Mouse (Mus musculus): ENCODE data around the gene Pou6f2. TPM values are rescaled to one million over a fixed set of nuclear protein-coding genes. Genes with fewer than 3 reads are reported as not detected.

Pou6f2 gene
- polyA plus RNA-seq (2012; ENCODE audit: insufficient read depth, insufficient read length, missing spikeins), result not detected in 2 replicates

- Histone ChIP-seq H3K4me1 (ENCODE audit: control insufficient read depth, insufficient read depth, insufficient read length, low read length) (no peaks in the 10 kb centered on the region), H3K27ac (replicated peaks; ENCODE audit: low read depth, low read length) (no peak within 1 kb of the TSS), H3K4me3 (ENCODE audit: insufficient read depth, low read depth, low read length) (no peak within 1 kb of the TSS)
Measured at GRCm38 (mm10) chr13:18397586-18397985, at the start of gene Pou6f2. Gene Pou6f2 (minus strand): TSS chr13:18397686.

- Histone ChIP-seq H3K4me3 (ENCODE audit: insufficient read depth, low read depth, low read length) (no peak overlapping the region), H3K27ac (replicated peaks; ENCODE audit: low read depth, low read length) (no peak overlapping the region), H3K4me1 (ENCODE audit: control insufficient read depth, insufficient read depth, insufficient read length, low read length) (no peaks in the 10 kb centered on the region)
Measured at GRCm38 (mm10) chr13:18439858-18440257, 42.4 kb upstream of the Pou6f2 start.

GRCm38 (mm10) chr13:18387673-18388072, 9.8 kb downstream of the Pou6f2 start:
- no peak overlapping the region for H3K27ac ChIP-seq (replicated peaks; ENCODE audit: low read depth, low read length)
- H3K4me1 ChIP-seq (ENCODE audit: control insufficient read depth, insufficient read depth, insufficient read length, low read length), result no peaks in the 10 kb centered on the region
- no peak overlapping the region for H3K4me3 ChIP-seq (ENCODE audit: insufficient read depth, low read depth, low read length)

GRCm38 (mm10) chr13:18363373-18363772, 34.1 kb downstream of the Pou6f2 start:
- no peak overlapping the region for H3K27ac ChIP-seq (replicated peaks; ENCODE audit: low read depth, low read length)
- no peaks in the 10 kb centered on the region for H3K4me1 ChIP-seq (ENCODE audit: control insufficient read depth, insufficient read depth, insufficient read length, low read length)
- H3K4me3 ChIP-seq (ENCODE audit: insufficient read depth, low read depth, low read length), result no peak overlapping the region

DNA sequence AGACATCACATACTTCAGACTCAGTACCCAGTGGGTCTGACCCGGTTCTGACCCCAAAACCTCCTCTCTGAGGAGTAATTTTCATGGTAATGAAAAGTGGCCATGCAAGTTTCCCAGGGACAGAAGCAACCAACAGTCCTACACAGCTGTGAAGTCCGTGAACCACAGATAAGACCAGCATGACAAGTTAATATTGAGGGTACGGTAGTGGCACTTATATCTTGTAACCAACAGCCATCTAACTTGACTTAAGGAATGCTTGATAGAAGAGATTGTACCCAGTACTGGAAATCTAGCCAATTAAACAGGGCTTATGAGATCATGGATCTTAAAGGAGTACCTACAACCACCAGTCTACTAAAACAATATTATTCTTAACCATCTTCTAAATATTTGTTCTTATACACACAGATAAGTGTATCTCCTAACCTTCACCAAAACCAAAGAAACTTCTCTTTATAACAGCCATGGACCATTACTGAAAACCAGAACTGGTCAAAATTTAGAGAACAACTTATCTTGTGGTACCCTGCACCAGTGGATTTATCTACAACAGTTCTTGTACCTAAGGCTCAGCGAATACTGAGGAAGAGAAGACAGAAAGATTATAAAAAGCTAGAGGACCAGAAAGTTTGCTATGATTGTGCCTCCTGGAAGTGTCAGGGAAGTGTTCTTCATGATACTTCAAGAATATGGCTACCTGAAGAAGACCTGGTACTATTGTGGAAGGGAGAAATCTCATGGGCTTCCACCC, 52.7 kb downstream of the Pou6f2 start:
- no peak overlapping the region for H3K4me3 ChIP-seq (ENCODE audit: insufficient read depth, low read depth, low read length)
- H3K4me1 ChIP-seq (ENCODE audit: control insufficient read depth, insufficient read depth, insufficient read length, low read length), result no peaks in the 10 kb centered on the region
- no peak overlapping the region for H3K27ac ChIP-seq (replicated peaks; ENCODE audit: low read depth, low read length)

GRCm38 (mm10) chr13:18338910-18339501, 58.5 kb downstream of the Pou6f2 start:
- H3K4me3 ChIP-seq (ENCODE audit: insufficient read depth, low read depth, low read length), result no peak overlapping the region
- no peaks in the 10 kb centered on the region for H3K4me1 ChIP-seq (ENCODE audit: control insufficient read depth, insufficient read depth, insufficient read length, low read length)
- H3K27ac ChIP-seq (replicated peaks; ENCODE audit: low read depth, low read length), result no peak overlapping the region

- no peaks in the 10 kb centered on the region for H3K4me1 ChIP-seq (ENCODE audit: control insufficient read depth, insufficient read depth, insufficient read length, low read length)
- H3K4me3 ChIP-seq (ENCODE audit: insufficient read depth, low read depth, low read length), result no peak overlapping the region
- H3K27ac ChIP-seq (replicated peaks; ENCODE audit: low read depth, low read length), result no peak overlapping the region
Measured at GRCm38 (mm10) chr13:18338022-18338421, 59.5 kb downstream of the Pou6f2 start.

GRCm38 (mm10) chr13:18334035-18334434, 63.5 kb downstream of the Pou6f2 start:
- H3K4me1 ChIP-seq (ENCODE audit: control insufficient read depth, insufficient read depth, insufficient read length, low read length), result no peaks in the 10 kb centered on the region
- H3K4me3 ChIP-seq (ENCODE audit: insufficient read depth, low read depth, low read length), result no peak overlapping the region
- no peak overlapping the region for H3K27ac ChIP-seq (replicated peaks; ENCODE audit: low read depth, low read length)

- Histone ChIP-seq H3K27ac (replicated peaks; ENCODE audit: low read depth, low read length) (no peak overlapping the region), H3K4me3 (ENCODE audit: insufficient read depth, low read depth, low read length) (no peak overlapping the region), H3K4me1 (ENCODE audit: control insufficient read depth, insufficient read depth, insufficient read length, low read length) (no peaks in the 10 kb centered on the region)
Measured at GRCm38 (mm10) chr13:18332596-18332995, 64.9 kb downstream of the Pou6f2 start.

- Histone ChIP-seq H3K27ac (replicated peaks; ENCODE audit: low read depth, low read length) (no peak overlapping the region), H3K4me1 (ENCODE audit: control insufficient read depth, insufficient read depth, insufficient read length, low read length) (no peaks in the 10 kb centered on the region), H3K4me3 (ENCODE audit: insufficient read depth, low read depth, low read length) (no peak overlapping the region)
Measured at GRCm38 (mm10) chr13:18323980-18324678, 73.4 kb downstream of the Pou6f2 start.

DNA sequence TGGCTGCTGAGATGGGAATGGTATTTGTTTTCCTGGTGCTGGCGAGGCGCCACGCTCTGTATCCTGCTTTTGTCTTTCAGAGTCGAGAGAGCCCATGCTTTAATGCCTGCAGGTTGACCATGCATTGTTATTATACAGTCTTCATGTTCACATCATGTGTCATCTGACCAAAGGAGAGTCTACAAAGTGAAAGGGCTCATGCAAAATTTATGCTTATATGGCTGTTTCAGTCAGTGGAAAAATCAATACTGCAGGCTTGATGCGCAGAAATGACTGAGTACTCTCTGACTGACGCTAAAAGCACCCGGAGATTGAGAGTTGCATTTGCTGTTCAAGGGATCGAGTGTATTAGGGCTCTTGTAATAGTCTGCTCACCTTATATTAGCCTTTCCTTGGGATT, 74.1 kb downstream of the Pou6f2 start:
- Histone ChIP-seq H3K4me3 (ENCODE audit: insufficient read depth, low read depth, low read length) (no peak overlapping the region), H3K27ac (replicated peaks; ENCODE audit: low read depth, low read length) (no peak overlapping the region), H3K4me1 (ENCODE audit: control insufficient read depth, insufficient read depth, insufficient read length, low read length) (no peaks in the 10 kb centered on the region)

DNA sequence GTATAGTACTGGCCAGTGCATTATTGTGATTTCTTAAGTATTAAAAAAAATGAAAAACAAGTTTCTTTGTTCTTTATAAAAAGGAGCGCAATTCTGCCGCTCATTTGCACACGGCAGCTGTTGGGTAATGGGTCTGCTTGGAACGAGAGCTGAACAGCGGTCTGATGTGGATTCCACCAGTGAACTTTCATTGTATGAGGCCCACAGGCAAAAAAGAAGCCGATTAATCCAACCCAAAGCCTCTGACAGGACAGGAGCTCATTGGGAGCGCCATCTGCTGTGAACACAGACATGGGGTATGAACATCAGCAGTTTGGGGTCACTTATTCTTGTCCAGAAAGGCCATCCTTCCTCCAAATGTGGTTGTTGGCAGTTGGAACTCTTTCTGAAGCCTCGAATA, 84.9 kb downstream of the Pou6f2 start:
- Histone ChIP-seq H3K4me3 (ENCODE audit: insufficient read depth, low read depth, low read length) (no peak overlapping the region), H3K27ac (replicated peaks; ENCODE audit: low read depth, low read length) (no peak overlapping the region), H3K4me1 (ENCODE audit: control insufficient read depth, insufficient read depth, insufficient read length, low read length) (no peaks in the 10 kb centered on the region)

GRCm38 (mm10) chr13:18309024-18309423, 88.5 kb downstream of the Pou6f2 start:
- no peaks in the 10 kb centered on the region for H3K4me1 ChIP-seq (ENCODE audit: control insufficient read depth, insufficient read depth, insufficient read length, low read length)
- H3K27ac ChIP-seq (replicated peaks; ENCODE audit: low read depth, low read length), result no peak overlapping the region
- H3K4me3 ChIP-seq (ENCODE audit: insufficient read depth, low read depth, low read length), result no peak overlapping the region

- Histone ChIP-seq H3K27ac (replicated peaks; ENCODE audit: low read depth, low read length) (no peak overlapping the region), H3K4me3 (ENCODE audit: insufficient read depth, low read depth, low read length) (no peak overlapping the region), H3K4me1 (ENCODE audit: control insufficient read depth, insufficient read depth, insufficient read length, low read length) (no peaks in the 10 kb centered on the region)
Measured at GRCm38 (mm10) chr13:18306506-18307145, 90.9 kb downstream of the Pou6f2 start.

DNA sequence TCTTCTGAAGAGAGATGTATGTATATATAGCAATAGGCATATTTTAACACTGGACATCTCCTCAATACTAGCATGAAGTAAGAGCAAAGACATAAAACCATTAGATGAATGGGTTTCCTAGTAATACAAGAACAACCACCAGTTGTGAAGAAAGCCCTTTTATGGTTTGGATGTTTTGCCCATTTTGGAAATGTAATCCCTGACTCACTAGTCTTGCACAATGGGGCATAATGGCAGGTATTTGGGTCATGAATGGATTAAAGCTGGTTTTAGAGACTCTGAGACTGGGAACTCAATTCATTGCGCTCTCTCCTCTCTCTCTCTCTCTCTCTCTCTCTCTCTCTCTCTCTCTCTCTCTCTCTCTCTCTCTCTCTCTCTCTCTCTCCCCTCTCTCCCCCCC, 97.5 kb downstream of the Pou6f2 start:
- Histone ChIP-seq H3K27ac (replicated peaks; ENCODE audit: low read depth, low read length) (no peak overlapping the region), H3K4me3 (ENCODE audit: insufficient read depth, low read depth, low read length) (no peak overlapping the region), H3K4me1 (ENCODE audit: control insufficient read depth, insufficient read depth, insufficient read length, low read length) (no peaks in the 10 kb centered on the region)
